ENCODE assay signal across 19 mouse cellular contexts in genomic region chr7:100774189-100774588, GRCm38 (mm10).
A peak's percentile ranks its signal among the peaks of the same experiment; 100 is the strongest.
DNase-seq lines count a peak whose midpoint lies in the region; ATAC-seq and TF ChIP-seq lines count a peak whose summit lies in the region.
"Had no signal": no experiment of that assay in that cellular context is flagged by ENCODE, and none has a peak within 500 bp of the region (broad histone marks: within the 10 kb centered on the region; RNA-seq: fewer than 3 reads in every experiment).

No protein-coding gene starts in this region.

- H3K4me3 ChIP-seq in hindbrain, postnatal 0 days (ENCODE audit: low read length) = no peak overlapping the region
- no peak overlapping the region for H3K4me3 ChIP-seq in hindbrain, embryonic 16.5 days (ENCODE audit: low read length)
- H3K4me3 ChIP-seq in lung, postnatal 0 days (ENCODE audit: low read depth, low read length) = no peak overlapping the region
- H3K4me3 ChIP-seq in ES-Bruce4 (ENCODE audit: low read depth, low read length) = no peak overlapping the region
- H3K4me3 ChIP-seq: heart, embryonic 10.5 days; hindbrain, embryonic 15.5 days; liver, embryonic 15.5 days; midbrain, embryonic 10.5 days; myocyte; neural tube, embryonic 15.5 days had no signal

- TF ChIP-seq CTCF in hindbrain, postnatal 0 days (IDR thresholded peaks at IDR 0.05; ENCODE audit: low read depth) = peak; percentile 40
- TF ChIP-seq CTCF in lung, postnatal 0 days (IDR thresholded peaks at IDR 0.05) = peak; percentile 50
- peak; percentile 34 for TF ChIP-seq CTCF in ES-Bruce4 (IDR thresholded peaks at IDR 0.05; ENCODE audit: low read depth, low read length)

- no peak overlapping the region for H3K9ac ChIP-seq in hindbrain, postnatal 0 days (replicated peaks; ENCODE audit: low read length)
- H3K9ac ChIP-seq in hindbrain, embryonic 16.5 days (ENCODE audit: low read depth, low read length) = no peak overlapping the region
- no peak overlapping the region for H3K9ac ChIP-seq in lung, postnatal 0 days (replicated peaks; ENCODE audit: low read depth)
- H3K9ac ChIP-seq in ES-Bruce4 (ENCODE audit: low read depth, poor library complexity, severe bottlenecking) = no peak overlapping the region
- H3K9ac ChIP-seq: hindbrain, embryonic 15.5 days; liver, embryonic 15.5 days; neural tube, embryonic 15.5 days had no signal

- H3K27me3 ChIP-seq in hindbrain, postnatal 0 days (ENCODE audit: insufficient read depth, low read length) = no peaks in the 10 kb centered on the region
- no peaks in the 10 kb centered on the region for H3K27me3 ChIP-seq in hindbrain, embryonic 16.5 days (replicated peaks; ENCODE audit: control insufficient read depth, insufficient read depth, low read length)
- H3K27me3 ChIP-seq in lung, postnatal 0 days (replicated peaks; ENCODE audit: insufficient read depth, low read length) = no peaks in the 10 kb centered on the region
- no peaks in the 10 kb centered on the region for H3K27me3 ChIP-seq in ES-Bruce4 (ENCODE audit: control insufficient read depth, insufficient read depth, low read length, poor library complexity, severe bottlenecking)
- H3K27me3 ChIP-seq: hindbrain, embryonic 15.5 days; liver, embryonic 15.5 days; neural tube, embryonic 15.5 days had no signal

- no peak overlapping the region for H3K4me2 ChIP-seq in hindbrain, postnatal 0 days (ENCODE audit: low read depth, low read length)
- no peak overlapping the region for H3K4me2 ChIP-seq in hindbrain, embryonic 16.5 days (ENCODE audit: low read length)
- no peak overlapping the region for H3K4me2 ChIP-seq in lung, postnatal 0 days (replicated peaks; ENCODE audit: low read depth, low read length)
- H3K4me2 ChIP-seq: hindbrain, embryonic 15.5 days; liver, embryonic 15.5 days; neural tube, embryonic 15.5 days had no signal

- WGBS in hindbrain, postnatal 0 days = 98% methylated on average over 1 of the region's 1 CpGs
- 94% methylated on average over 1 of the region's 1 CpGs for WGBS in hindbrain, embryonic 16.5 days
- WGBS in lung, postnatal 0 days = 100% methylated on average over 1 of the region's 1 CpGs

- no peak for DNase-seq in hindbrain, postnatal 0 days (ENCODE audit: low spot score)
- DNase-seq in lung, postnatal 0 days (ENCODE audit: low spot score) = no peak
- no peak for DNase-seq in lung, postnatal 25 days (ENCODE audit: low spot score)
- peak; percentile 31 for DNase-seq in ZHBTc4 (ENCODE audit: low read depth, low spot score)
- no peak for DNase-seq in testis, postnatal 14 days (ENCODE audit: low spot score)
- DNase-seq in spleen, postnatal 4 days (ENCODE audit: low spot score in 2 of 2) = no peak
- DNase-seq: cerebellum, adult 9-11 months; gastrocnemius, postnatal 25 days; heart, postnatal 14 days; lung, postnatal 4 days; right cerebral cortex, postnatal 25 days had no signal

- TF ChIP-seq EP300 in lung, postnatal 0 days (IDR thresholded peaks at IDR 0.05) = no peak
- TF ChIP-seq EP300 in ES-Bruce4 (IDR thresholded peaks at IDR 0.05; ENCODE audit: insufficient read depth, low read depth, low read length) = no peak

- no peak for TF ChIP-seq POLR2A in ES-Bruce4 (IDR thresholded peaks at IDR 0.05; ENCODE audit: insufficient read depth, low read length)

- ATAC-seq in hindbrain, postnatal 0 days = no peak
- no peak for ATAC-seq in hindbrain, embryonic 16.5 days
- ATAC-seq in lung, postnatal 0 days = no peak

- no peaks in the 10 kb centered on the region for H3K36me3 ChIP-seq in hindbrain, postnatal 0 days (ENCODE audit: insufficient read depth, low read length)
- 0 out of 2 replicates have a peak, but pooled peaks cover 2% of the 10 kb centered on the region for H3K36me3 ChIP-seq in hindbrain, embryonic 16.5 days (ENCODE audit: control insufficient read depth, insufficient read depth, low read length)
- H3K36me3 ChIP-seq in lung, postnatal 0 days (ENCODE audit: insufficient read depth, low read length) = no peaks in the 10 kb centered on the region
- no peaks in the 10 kb centered on the region; the same call in 1 of the 2 replicates for H3K36me3 ChIP-seq in ES-Bruce4 (ENCODE audit: control insufficient read depth, insufficient read depth, low read length, poor library complexity, severe bottlenecking)
- H3K36me3 ChIP-seq: hindbrain, embryonic 15.5 days had no signal

- no peaks in the 10 kb centered on the region for H3K4me1 ChIP-seq in hindbrain, postnatal 0 days (ENCODE audit: insufficient read depth, low read length)
- H3K4me1 ChIP-seq in hindbrain, embryonic 16.5 days (ENCODE audit: control insufficient read depth, insufficient read depth, low read depth, low read length) = no peaks in the 10 kb centered on the region
- H3K4me1 ChIP-seq in lung, postnatal 0 days (ENCODE audit: insufficient read depth, low read depth, low read length) = no peaks in the 10 kb centered on the region
- no peaks in the 10 kb centered on the region for H3K4me1 ChIP-seq in ES-Bruce4 (ENCODE audit: control insufficient read depth, insufficient read depth, low read length)
- H3K4me1 ChIP-seq: heart, embryonic 10.5 days; hindbrain, embryonic 15.5 days; midbrain, embryonic 10.5 days; neural tube, embryonic 15.5 days had no signal

- no peak overlapping the region for H3K27ac ChIP-seq in hindbrain, postnatal 0 days
- no peak overlapping the region for H3K27ac ChIP-seq in hindbrain, embryonic 16.5 days (ENCODE audit: low read depth, low read length)
- H3K27ac ChIP-seq in lung, postnatal 0 days (ENCODE audit: low read length) = no peak overlapping the region
- H3K27ac ChIP-seq in ES-Bruce4 (ENCODE audit: insufficient read depth, low read length) = no peak overlapping the region
- H3K27ac ChIP-seq: heart, embryonic 10.5 days; hindbrain, embryonic 15.5 days; liver, embryonic 15.5 days; midbrain, embryonic 10.5 days; neural tube, embryonic 15.5 days had no signal

- H3K9me3 ChIP-seq in hindbrain, postnatal 0 days (ENCODE audit: low read length) = no peaks in the 10 kb centered on the region
- no peaks in the 10 kb centered on the region for H3K9me3 ChIP-seq in hindbrain, embryonic 16.5 days (ENCODE audit: control insufficient read depth, low read length)
- H3K9me3 ChIP-seq in lung, postnatal 0 days (ENCODE audit: low read length) = no peaks in the 10 kb centered on the region
- H3K9me3 ChIP-seq in ES-Bruce4 (replicated peaks; ENCODE audit: control insufficient read depth, insufficient read depth, low read length, poor library complexity, severe bottlenecking) = no peaks in the 10 kb centered on the region
- H3K9me3 ChIP-seq: heart, embryonic 10.5 days; hindbrain, embryonic 15.5 days; liver, embryonic 15.5 days; midbrain, embryonic 10.5 days; neural tube, embryonic 15.5 days had no signal
